Mouse (Mus musculus) liver, embryonic 13.5 days (tissue): ENCODE measurements around the gene Cep63. TPM values are rescaled to one million over a fixed set of nuclear protein-coding genes. Genes with fewer than 3 reads are reported as not detected.

Experiments
- ATAC-seq: fragments of 200-750 bp; cut with Nextera tagmentation; 2 replicates; pipeline ENCODE4 v1.8.0; 2017; ENCODE audit warnings: low read depth, mild to moderate bottlenecking, moderate number of reproducible peaks, moderate library complexity
- DNase-seq: peaks from one replicate; pipeline ENCODE4 v3.0.0; 2022
- H3K27ac ChIP-seq: fragments of 300-500 bp; sonication (generic); 2 replicates; pipeline ENCODE4 v1.5.1; 2015; ENCODE audit warnings: moderate library complexity, mild to moderate bottlenecking, inconsistent platforms
- H3K27me3 ChIP-seq: fragments of 300-500 bp; sonication (generic); 2 replicates; pipeline ENCODE4 v1.6.1; 2015; ENCODE audit warnings: mild to moderate bottlenecking, inconsistent platforms
- H3K36me3 ChIP-seq: fragments of 300-500 bp; sonication (generic); 2 replicates; pipeline ENCODE4 v1.6.1; 2015; ENCODE audit warnings: mild to moderate bottlenecking, inconsistent platforms
- H3K4me1 ChIP-seq: fragments of 300-500 bp; sonication (generic); replicated peaks from 2 replicates; pipeline ENCODE4 v1.6.1; 2015; ENCODE audit warnings: inconsistent platforms
- H3K4me2 ChIP-seq: fragments of 300-500 bp; sonication (generic); 2 replicates; pipeline ENCODE4 v1.6.1; 2015; ENCODE audit warnings: inconsistent platforms, mild to moderate bottlenecking, moderate library complexity
- H3K4me3 ChIP-seq: fragments of 300-500 bp; sonication (generic); replicated peaks from 2 replicates; pipeline ENCODE4 v1.5.1; 2015; ENCODE audit warnings: mild to moderate bottlenecking, inconsistent platforms
- H3K9ac ChIP-seq: fragments of 300-500 bp; sonication (generic); 2 replicates; pipeline ENCODE4 v1.6.1; 2015; ENCODE audit warnings: mild to moderate bottlenecking, inconsistent platforms
- H3K9me3 ChIP-seq: fragments of 300-500 bp; sonication (generic); replicated peaks from 2 replicates; pipeline ENCODE4 v1.6.1; 2016; ENCODE audit warnings: inconsistent platforms
- WGBS: fragments of 180-500 bp; shearing (Covaris S2); methylation state at CpG from one replicate; pipeline ENCODE4 v1.1.7; 2015; ENCODE audit not compliant: insufficient replicate concordance; 5-methylcytosine and 5-hydroxymethylcytosine counted together
- polyA plus RNA-seq: library from polyadenylated mRNA; unstranded; fragments of >200 nt; fragmentation: Nextera tagmentation; extraction: Ambion mirVana; gene quantifications from 2 replicates; pipeline ENCODE4 v1.2.1, GENCODE M21; 2015

Cep63 gene
- 26.1 and 28.0 TPM in 2 replicates for polyA plus RNA-seq

GRCm38 (mm10) chr9:102625983-102626838, at the start of gene Cep63, which contains the start of gene Anapc13:
Gene Cep63, minus strand, starts transcription at chr9:102626534.
Gene Anapc13, plus strand, starts transcription at chr9:102626296.
- WGBS: under 1% methylated on average over 80 of the region's 84 CpGs
- ATAC-seq (peak; percentile 93), DNase-seq (peak; percentile 95)
- H3K4me3 ChIP-seq: peak within 1 kb of the TSS; percentile 94
- peaks cover 52% of the 10 kb centered on the region for H3K4me1 ChIP-seq
- no peaks in the 10 kb centered on the region for H3K9me3 ChIP-seq
- H3K4me2 ChIP-seq: peak within 1 kb of the TSS; percentile 89
- no peaks in the 10 kb centered on the region for H3K36me3 ChIP-seq
- H3K27ac ChIP-seq: peak within 1 kb of the TSS; percentile 92
- H3K9ac ChIP-seq: peak within 1 kb of the TSS; percentile 98
- H3K27me3 ChIP-seq: no peaks in the 10 kb centered on the region

DNA sequence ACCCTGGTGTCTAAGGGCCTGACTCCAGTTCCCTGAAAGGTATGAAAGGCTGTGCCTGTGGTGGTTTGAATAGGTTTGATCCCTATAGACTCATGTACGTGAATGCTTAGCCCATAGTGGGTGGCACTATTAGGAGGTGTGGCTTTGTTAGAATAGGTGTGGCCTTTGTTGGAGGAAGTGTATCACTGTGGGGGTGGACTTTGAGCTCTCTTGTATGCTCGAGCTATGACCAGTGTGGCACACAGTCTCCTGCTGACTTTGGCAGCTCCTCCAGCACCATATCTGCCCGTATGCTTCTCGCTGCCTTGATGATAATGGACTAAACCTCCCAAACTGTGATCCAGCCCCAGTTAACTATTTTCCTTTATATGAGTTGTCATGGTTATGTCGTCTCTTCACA, 49.6 kb upstream of the Cep63 start:
- no peaks in the 10 kb centered on the region for H3K9me3 ChIP-seq
- no peak overlapping the region for H3K9ac ChIP-seq
- DNase-seq (no peak), ATAC-seq (no peak)
- no peaks in the 10 kb centered on the region for H3K4me1 ChIP-seq
- H3K27me3 ChIP-seq: no peaks in the 10 kb centered on the region
- no peak overlapping the region for H3K27ac ChIP-seq
- no peaks in the 10 kb centered on the region for H3K36me3 ChIP-seq
- 64% methylated on average over 5 of the region's 5 CpGs for WGBS
- H3K4me3 ChIP-seq: no peak overlapping the region
- H3K4me2 ChIP-seq: no peak overlapping the region

- no peak overlapping the region for H3K4me3 ChIP-seq
- H3K9ac ChIP-seq: no peak overlapping the region
- no peaks in the 10 kb centered on the region for H3K4me1 ChIP-seq
- 61% methylated on average over 7 of the region's 7 CpGs for WGBS
- ATAC-seq (no peak), DNase-seq (no peak)
- no peaks in the 10 kb centered on the region for H3K36me3 ChIP-seq
- no peaks in the 10 kb centered on the region for H3K9me3 ChIP-seq
- no peak overlapping the region for H3K27ac ChIP-seq
- no peak overlapping the region for H3K4me2 ChIP-seq
- H3K27me3 ChIP-seq: peaks cover 2% of the 10 kb centered on the region; the same call in 1 of the 2 replicates
Observed at GRCm38 (mm10) chr9:102673381-102673780, 47.0 kb upstream of the Cep63 start.

DNA sequence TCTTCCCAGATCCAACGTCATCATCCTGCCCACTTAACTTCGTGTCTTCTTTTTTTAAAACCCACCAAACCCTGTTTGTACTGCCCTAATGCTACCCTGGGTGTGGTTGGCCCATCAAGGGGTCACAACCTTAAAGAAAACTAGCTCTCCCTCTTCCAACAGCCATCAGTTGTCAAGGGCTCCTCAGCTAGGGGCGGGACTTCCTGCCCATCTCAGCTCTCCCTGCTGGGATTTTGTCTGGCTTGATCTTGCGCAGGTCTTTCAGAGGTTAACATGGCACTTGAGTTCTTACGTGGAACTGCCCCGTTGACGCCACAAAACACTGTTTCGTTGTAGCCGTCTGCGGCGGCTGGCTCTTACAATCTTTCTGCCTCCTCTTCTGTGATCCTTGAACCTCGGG, 42.6 kb upstream of the Cep63 start:
- ATAC-seq (no peak), DNase-seq (no peak)
- Histone ChIP-seq H3K4me2 (no peak overlapping the region), H3K9ac (no peak overlapping the region), H3K4me3 (no peak overlapping the region), H3K27ac (no peak overlapping the region), H3K9me3 (no peaks in the 10 kb centered on the region), H3K4me1 (no peaks in the 10 kb centered on the region), H3K36me3 (no peaks in the 10 kb centered on the region), H3K27me3 (peaks cover 10% of the 10 kb centered on the region; the same call in 1 of the 2 replicates)
- WGBS: 71% methylated on average over 12 of the region's 12 CpGs

- Histone ChIP-seq H3K9me3 (no peaks in the 10 kb centered on the region), H3K27ac (no peak overlapping the region), H3K27me3 (peaks cover 10% of the 10 kb centered on the region; the same call in 1 of the 2 replicates), H3K4me3 (no peak overlapping the region), H3K4me1 (no peaks in the 10 kb centered on the region), H3K4me2 (no peak overlapping the region), H3K9ac (no peak overlapping the region), H3K36me3 (no peaks in the 10 kb centered on the region)
- WGBS: 45% methylated on average over 6 of the region's 6 CpGs
- DNase-seq: no peak
- no peak for ATAC-seq
Observed at GRCm38 (mm10) chr9:102668115-102668514, 41.8 kb upstream of the Cep63 start.

- H3K27ac ChIP-seq: no peak overlapping the region
- ATAC-seq: no peak
- H3K36me3 ChIP-seq: no peaks in the 10 kb centered on the region
- no peaks in the 10 kb centered on the region for H3K9me3 ChIP-seq
- no peak overlapping the region for H3K4me3 ChIP-seq
- no peaks in the 10 kb centered on the region for H3K4me1 ChIP-seq
- H3K9ac ChIP-seq: no peak overlapping the region
- H3K27me3 ChIP-seq: no peaks in the 10 kb centered on the region
- 49% methylated on average over 8 of the region's 8 CpGs for WGBS
- H3K4me2 ChIP-seq: no peak overlapping the region
- no peak for DNase-seq
Observed at GRCm38 (mm10) chr9:102656355-102657095, 30.2 kb upstream of the Cep63 start.

DNA sequence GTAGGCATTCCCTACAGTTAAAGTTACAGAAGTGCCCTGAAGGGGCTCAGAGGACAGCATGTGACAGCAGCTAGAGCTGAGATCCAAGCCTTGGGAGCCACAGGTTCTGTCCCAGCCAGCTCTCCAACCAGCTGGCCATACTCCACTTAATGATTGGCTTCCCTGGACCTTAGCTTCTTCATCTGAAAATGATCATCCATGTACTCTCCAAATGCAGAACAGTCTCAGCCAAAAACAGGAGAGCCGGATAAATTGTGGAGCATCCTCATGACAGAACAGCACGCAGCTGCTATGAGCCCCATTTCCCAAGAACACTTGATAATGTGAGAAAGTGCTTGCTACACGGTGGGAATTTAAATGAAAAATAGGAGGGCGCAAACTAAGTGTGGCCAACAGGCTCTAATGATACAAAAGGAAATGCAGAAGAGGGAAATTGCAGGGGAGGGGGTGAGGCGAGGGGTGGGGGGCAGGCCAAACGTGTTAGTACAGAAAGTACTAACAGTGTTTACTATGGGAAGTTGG, 24.9 kb upstream of the Cep63 start:
- H3K27me3 ChIP-seq: no peaks in the 10 kb centered on the region
- DNase-seq (no peak), ATAC-seq (no peak)
- H3K27ac ChIP-seq: no peak overlapping the region
- H3K36me3 ChIP-seq: no peaks in the 10 kb centered on the region
- H3K9me3 ChIP-seq: no peaks in the 10 kb centered on the region
- H3K9ac ChIP-seq: no peak overlapping the region
- H3K4me2 ChIP-seq: no peak overlapping the region
- no peaks in the 10 kb centered on the region for H3K4me1 ChIP-seq
- no peak overlapping the region for H3K4me3 ChIP-seq
- WGBS: 46% methylated on average over 6 of the region's 6 CpGs

DNA sequence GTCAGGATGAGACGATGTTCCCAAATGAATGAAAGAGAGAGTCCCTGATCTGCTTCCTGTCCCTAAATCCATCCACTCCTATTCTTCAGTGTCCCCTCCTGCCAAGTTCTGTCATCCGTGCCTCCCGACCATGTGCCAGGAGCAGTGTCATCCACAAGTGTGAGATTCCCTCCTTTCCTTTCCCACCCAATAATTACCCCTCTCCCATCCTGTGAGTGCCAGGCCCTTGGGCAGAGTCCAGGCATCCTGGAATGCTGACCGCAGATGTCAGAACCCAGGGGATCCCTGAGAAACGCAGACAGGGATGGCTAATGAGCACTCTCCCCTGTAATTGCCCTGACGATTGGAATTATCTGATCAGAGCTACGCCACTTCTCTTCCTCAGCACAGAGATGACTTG, 24.3 kb upstream of the Cep63 start:
- WGBS: 33% methylated on average over 7 of the region's 7 CpGs
- Histone ChIP-seq H3K36me3 (no peaks in the 10 kb centered on the region), H3K9me3 (no peaks in the 10 kb centered on the region), H3K27ac (no peak overlapping the region), H3K9ac (no peak overlapping the region), H3K4me3 (no peak overlapping the region), H3K4me1 (no peaks in the 10 kb centered on the region), H3K4me2 (no peak overlapping the region), H3K27me3 (no peaks in the 10 kb centered on the region)
- ATAC-seq (no peak), DNase-seq (no peak)

GRCm38 (mm10) chr9:102649917-102650527, 23.7 kb upstream of the Cep63 start:
- DNase-seq (no peak), ATAC-seq (no peak)

GRCm38 (mm10) chr9:102647010-102647409, 20.7 kb upstream of the Cep63 start:
- 60% methylated on average over 6 of the region's 6 CpGs for WGBS
- no peak overlapping the region for H3K4me3 ChIP-seq
- no peaks in the 10 kb centered on the region for H3K36me3 ChIP-seq
- 0 out of 2 replicates have a peak, but pooled peaks cover 7% of the 10 kb centered on the region for H3K4me1 ChIP-seq
- no peak for DNase-seq
- ATAC-seq: no peak
- H3K4me2 ChIP-seq: no peak overlapping the region
- H3K27ac ChIP-seq: no peak overlapping the region
- no peak overlapping the region for H3K9ac ChIP-seq
- no peaks in the 10 kb centered on the region for H3K9me3 ChIP-seq
- H3K27me3 ChIP-seq: 0 out of 2 replicates have a peak, but pooled peaks cover 5% of the 10 kb centered on the region

More at GRCm38 (mm10) chr9:102649917-102650527, 23.7 kb upstream of the Cep63 start:
- no peak overlapping the region for H3K4me2 ChIP-seq
- no peaks in the 10 kb centered on the region for H3K36me3 ChIP-seq
- no peak overlapping the region for H3K4me3 ChIP-seq
- H3K9me3 ChIP-seq: no peaks in the 10 kb centered on the region
- no peak overlapping the region for H3K9ac ChIP-seq
- no peaks in the 10 kb centered on the region for H3K27me3 ChIP-seq
- H3K4me1 ChIP-seq: no peaks in the 10 kb centered on the region
- WGBS: 75% methylated on average over 17 of the region's 17 CpGs
- no peak overlapping the region for H3K27ac ChIP-seq
